Mouse (Mus musculus): ENCODE measurements around the gene Gm49378. TPM values are rescaled to one million over a fixed set of nuclear protein-coding genes. Genes with fewer than 3 reads are reported as not detected.

Gm49378 gene
- total RNA-seq, 2 experiments from 2014 or later: 1.5 to 8.5 TPM

DNA sequence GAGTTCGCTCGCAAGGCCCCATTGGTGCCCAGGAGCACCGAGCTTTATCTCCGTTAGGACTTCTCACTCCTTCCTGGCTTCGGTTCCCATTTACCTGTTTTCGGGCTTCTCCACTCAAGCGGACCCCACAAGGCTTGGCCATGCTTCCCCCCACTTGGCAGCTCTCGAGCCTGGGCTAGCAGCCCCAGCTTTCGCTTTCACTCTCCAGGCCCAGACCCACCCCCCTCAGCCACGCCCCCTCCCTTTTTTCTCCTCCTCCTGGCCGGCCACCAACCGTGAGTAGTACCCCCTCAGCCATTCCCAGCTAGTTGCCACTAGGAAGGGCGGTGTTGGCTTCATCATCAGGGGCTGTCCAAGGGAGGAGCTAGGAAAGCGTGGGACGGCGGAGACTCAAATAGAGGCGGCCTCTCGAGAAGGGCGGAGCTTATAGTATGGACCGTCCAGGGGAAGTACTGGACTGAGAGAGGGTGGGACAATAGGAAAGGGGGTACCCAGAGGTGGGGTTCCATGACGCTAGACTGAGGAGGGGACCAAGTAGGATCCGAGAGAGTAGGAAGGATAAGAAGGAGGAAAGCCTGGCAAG, 46.9 kb downstream of the Gm49378 start, which contains the start of gene Psme2:
Gene Psme2, minus strand, starts transcription at position 366 of the 583 bp plus-strand sequence.
- peak; percentile 72 for ATAC-seq (replicated peaks; ENCODE audit: poor library complexity)

DNA sequence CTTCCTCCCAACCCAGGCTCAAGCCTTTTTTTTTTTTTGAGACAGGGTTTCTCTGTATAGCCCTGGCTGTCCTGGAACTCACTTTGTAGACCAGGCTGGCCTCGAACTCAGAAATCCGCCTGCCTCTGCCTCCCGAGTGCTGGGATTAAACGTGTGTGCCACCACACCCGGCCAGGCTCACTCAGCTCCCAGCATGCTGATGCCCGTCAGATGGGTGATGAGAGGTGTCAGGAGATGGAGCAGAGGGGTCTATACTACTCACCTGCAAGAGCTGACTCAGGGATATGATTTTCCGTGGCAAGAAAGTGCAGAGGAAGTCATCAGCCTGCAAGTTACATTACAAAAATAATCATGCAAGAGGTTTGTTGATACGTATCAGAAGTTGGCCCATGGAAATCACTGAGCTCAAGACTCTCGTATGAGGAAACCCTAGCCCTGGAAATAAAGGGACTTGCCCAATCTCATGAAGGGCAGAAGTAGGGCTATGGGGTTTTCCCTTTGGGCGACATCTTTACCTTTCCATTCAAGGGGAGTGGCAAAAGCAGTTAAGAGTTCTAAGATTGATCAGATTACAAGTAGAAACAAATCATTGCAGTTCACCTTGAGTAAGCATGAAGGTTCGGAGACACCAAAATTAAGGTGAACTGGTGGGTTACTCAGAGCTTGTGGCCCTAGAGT, 47.8 kb downstream of the Gm49378 start:
- ATAC-seq (replicated peaks; ENCODE audit: poor library complexity): no peak

DNA sequence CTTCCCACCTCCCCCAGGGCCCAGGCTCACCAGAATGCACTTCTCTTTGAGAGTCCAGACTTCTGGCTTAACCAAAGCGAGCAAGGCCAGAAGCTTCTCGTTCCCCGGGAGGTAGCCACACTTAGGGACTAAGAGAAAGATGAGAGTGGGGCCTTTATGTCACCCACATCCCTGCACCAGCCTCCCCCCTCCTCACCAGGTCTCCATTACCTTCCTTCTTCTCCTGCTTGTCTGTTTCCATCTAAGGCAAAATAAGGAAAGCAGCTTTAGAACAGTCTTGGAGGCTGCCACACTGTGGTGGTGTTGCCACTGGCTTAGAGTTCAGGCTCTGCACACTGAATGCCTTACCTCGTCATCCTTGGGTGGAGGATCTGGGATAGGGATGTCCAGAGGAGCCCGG, 48.4 kb downstream of the Gm49378 start:
- ATAC-seq (replicated peaks; ENCODE audit: poor library complexity): no peak

DNA sequence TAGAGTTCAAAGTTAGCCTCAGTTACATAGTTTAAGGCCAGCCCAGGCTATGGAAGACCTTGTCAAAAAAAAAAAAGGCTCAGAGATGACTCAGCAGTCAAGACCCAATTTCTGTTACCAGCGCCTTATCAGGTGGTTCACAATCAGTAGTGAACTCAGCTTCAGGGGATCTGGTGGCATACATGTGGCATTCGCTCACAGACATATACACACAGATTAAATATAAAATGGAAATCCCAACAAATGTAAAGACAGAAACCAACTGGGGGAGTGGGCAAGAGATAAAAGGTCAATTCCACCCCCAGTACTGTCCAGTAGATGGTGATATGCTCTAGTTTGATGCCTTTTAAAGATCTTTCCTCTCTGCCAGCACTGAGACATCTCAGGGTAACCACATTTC, 51.5 kb downstream of the Gm49378 start:
- peak; percentile 36 for ATAC-seq (replicated peaks; ENCODE audit: poor library complexity)

DNA sequence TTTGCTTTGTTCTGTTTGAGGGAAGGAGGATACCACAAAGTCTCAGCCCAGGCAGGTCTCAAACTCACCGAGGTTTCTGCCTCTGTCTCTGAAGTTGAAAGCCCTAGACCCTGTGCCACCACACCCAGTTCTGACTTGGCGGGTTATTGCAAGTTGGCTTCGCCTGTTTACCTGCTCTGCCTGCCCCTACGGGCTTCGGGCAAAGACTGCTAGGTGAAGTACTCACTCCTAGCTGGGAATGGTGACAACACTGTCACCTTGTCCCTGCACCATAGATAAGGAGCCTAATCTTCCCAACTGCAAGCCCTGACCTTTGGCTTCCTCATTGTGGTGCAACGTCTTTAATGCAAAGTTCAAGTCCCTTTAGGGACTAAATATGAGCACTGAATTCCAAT, 52.1 kb downstream of the Gm49378 start:
- ATAC-seq (replicated peaks; ENCODE audit: poor library complexity): peak; percentile 10; the same call in 1 of the 2 replicates

DNA sequence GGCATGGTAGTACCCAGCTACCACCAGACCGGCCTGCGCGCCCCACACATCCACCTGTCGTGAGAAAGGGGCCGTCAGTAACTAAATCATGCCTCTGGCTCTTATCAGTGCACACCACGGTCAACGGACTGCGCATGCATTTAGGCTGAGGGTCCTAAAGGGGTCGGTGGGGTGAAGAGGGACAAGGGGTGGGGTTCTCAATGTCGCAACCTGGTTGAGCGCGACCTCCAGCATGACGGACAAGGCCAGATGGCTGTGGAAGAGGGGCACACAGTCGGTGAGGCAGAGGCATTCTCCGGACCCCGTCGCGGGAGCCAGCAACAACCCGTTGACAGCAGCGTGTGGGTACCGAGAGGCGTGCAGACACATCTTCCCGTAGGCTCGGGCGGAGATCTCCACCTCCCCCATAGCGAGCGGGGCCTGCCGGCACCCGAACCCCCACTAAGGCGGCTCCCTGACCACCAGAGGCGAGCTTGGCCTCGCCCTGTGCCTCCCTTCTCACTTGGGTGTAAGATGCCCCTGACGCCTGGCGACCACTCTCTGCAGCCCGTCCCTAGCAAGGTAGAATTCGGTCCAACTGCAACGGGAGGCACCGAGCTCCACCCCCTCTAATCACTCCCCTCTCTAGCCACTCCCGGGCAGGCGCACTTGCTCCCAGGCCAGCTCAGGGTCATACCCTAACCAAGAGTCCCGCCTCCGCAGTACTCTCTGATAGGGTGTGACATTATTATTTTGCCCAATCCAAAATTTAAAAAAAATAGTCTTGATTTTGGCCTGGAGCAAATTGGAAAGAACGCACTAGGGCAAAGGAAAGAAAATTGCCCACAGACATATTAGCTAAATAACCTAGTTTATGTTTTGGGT, 52.8 kb downstream of the Gm49378 start, which contains the start of gene Emc9:
Gene Emc9, minus strand, starts transcription at position 601 of the 864 bp plus-strand sequence.
- peak; percentile 83 for ATAC-seq (replicated peaks; ENCODE audit: poor library complexity)

DNA sequence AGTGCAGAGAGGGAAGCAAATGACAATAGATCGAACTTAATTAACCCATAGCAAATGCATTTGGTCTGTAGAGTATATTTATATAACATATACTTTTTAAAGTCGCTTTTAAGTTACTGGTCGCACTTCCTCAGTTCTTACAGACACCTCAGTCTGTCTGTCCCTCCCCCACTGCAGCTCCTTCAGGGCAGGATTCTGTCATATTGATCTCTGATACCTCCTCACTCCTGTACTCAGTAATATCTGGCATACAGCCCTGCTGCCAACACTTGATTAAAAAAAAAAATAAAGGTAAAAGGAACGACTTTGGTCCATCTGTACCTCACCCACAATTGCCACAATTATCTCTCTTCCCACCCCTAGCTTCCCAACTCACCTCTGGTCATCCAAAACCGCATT, 53.4 kb downstream of the Gm49378 start:
- no peak for ATAC-seq (replicated peaks; ENCODE audit: poor library complexity)

DNA sequence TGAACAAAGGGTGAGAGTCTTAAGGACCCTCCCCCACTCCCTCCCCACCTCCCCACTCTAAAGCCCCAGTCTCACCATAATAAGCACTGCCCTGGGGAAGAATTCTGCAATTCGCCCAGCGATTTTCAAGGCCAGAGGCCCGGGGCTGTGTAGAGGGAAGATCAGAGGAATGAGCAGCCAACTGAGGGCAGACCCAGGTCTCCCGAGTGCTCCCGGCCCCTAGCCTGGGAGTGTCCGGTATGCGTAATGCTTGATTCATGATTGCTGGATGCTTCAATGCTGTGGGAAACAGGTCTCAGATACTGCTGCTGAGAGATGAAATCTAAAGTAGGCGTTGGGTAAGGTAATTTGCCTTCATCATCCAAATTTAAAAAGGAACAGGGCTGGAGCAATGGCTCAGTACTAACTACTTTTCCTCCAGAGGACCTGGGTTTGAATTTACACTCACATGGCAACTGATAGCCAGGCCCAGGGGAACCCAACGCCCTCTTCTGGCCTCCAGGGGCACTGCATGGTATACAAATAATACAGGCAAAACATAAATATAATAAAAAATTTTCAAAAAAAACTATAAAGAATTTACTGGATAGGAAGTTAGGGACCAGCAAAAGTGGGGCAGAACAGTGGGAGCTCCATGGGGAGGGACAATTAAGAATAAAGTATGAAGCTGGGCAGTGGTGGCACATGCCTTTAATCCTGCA, 55.6 kb downstream of the Gm49378 start:
- no peak for ATAC-seq (replicated peaks; ENCODE audit: poor library complexity)

DNA sequence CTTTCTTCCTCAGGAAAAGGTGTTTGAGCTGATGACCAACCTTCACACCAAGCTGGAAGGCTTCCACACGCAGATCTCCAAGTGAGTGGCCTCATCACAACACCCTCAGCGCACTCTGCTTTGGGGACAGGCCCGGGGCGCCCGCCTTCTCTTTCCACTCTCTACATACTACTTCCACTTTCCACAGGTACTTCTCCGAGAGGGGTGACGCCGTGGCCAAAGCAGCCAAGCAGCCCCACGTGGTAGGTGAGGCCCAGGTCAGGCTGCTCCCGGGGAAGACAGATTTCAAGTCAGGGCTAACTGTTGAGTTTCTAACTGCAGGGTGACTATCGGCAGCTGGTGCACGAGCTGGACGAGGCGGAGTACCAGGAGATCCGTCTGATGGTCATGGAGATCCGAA, 57.0 kb downstream of the Gm49378 start:
- no peak for ATAC-seq (replicated peaks; ENCODE audit: poor library complexity)

DNA sequence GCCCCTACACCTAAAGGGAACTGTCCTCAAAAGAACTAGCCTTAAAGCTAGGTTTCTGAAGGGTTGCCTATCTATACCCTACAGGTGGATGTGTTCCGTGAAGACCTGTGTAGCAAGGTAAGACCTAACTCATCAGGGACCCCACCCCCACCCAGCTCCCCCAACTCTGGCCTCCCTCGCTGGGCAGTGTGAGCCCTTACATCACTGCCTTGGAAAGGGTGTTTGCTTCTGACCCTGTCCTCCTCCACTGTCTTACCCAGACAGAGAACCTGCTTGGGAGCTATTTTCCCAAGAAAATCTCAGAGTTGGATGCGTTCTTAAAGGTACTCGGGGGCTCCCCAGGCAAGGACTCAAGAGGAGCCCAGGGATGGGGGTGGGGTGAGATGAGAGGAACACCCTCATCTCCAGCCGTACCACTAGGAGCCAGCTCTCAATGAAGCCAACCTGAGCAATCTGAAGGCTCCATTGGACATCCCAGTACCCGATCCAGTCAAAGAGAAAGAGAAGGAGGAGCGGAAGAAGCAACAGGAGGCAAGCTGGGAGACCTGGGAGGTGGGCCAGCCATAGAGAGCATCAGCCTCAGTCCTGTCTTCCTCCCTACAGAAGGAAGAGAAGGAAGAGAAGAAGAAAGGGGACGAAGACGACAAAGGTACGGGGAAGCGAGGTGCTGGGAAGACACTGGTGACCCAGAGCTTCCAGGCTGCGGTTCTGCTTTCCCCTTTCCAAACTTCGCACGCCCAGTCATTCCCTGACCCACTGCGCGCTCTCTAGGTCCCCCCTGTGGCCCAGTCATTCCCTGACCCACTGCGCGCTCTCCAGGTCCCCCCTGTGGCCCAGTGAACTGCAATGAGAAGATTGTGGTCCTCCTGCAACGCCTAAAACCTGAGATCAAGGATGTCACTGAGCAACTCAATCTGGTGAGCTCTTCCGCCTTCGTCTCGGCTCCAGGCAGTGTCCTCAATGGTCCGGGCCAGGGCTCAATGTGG, 57.9 kb downstream of the Gm49378 start:
- ATAC-seq (replicated peaks; ENCODE audit: poor library complexity): no peak

Other genes starting within 250 kb of the Gm49378 start
Only the 30 nearest of the 34 such genes appear.
- 38.9 and 48.0 TPM in 2 replicates for gene Dhrs4, start 159.1 kb downstream of the Gm49378 start, total RNA-seq (2015)
- 58.8 and 67.3 TPM in 2 replicates for gene Dhrs4, start 159.1 kb downstream of the Gm49378 start, total RNA-seq (2017)
- 0.05 and 0.15 TPM in 2 replicates for gene Carmil3, start 147.2 kb downstream of the Gm49378 start, total RNA-seq (2015)
- gene Carmil3, start 147.2 kb downstream of the Gm49378 start, total RNA-seq (2017): not detected in 2 replicates
- not detected in 2 replicates for gene Cpne6, start 127.5 kb downstream of the Gm49378 start, total RNA-seq (2015)
- gene Cpne6, start 127.5 kb downstream of the Gm49378 start, total RNA-seq (2017): not detected in 2 replicates
- not detected in 2 replicates for gene Nrl, start 112.9 kb downstream of the Gm49378 start, total RNA-seq (2015)
- not detected in 2 replicates for gene Nrl, start 112.9 kb downstream of the Gm49378 start, total RNA-seq (2017)
- gene Pck2, start 97.6 kb downstream of the Gm49378 start, total RNA-seq (2015): 17.6 and 18.9 TPM in 2 replicates
- 32.5 and 44.3 TPM in 2 replicates for gene Pck2, start 97.6 kb downstream of the Gm49378 start, total RNA-seq (2017)
- 32.6 and 45.9 TPM in 2 replicates for gene Dcaf11, start 77.9 kb downstream of the Gm49378 start, total RNA-seq (2015)
- gene Dcaf11, start 77.9 kb downstream of the Gm49378 start, total RNA-seq (2017): 61.1 and 69.1 TPM in 2 replicates
- gene A730061H03Rik, start 77.5 kb downstream of the Gm49378 start, total RNA-seq (2015): 1.5 and 4.6 TPM in 2 replicates
- 3.3 and 8.2 TPM in 2 replicates for gene A730061H03Rik, start 77.5 kb downstream of the Gm49378 start, total RNA-seq (2017)
- 0.81 TPM in 1 of 2 replicates, not detected in the other for gene Fitm1, start 62.3 kb downstream of the Gm49378 start, total RNA-seq (2015)
- 0.20 and 1.00 TPM in 2 replicates for gene Fitm1, start 62.3 kb downstream of the Gm49378 start, total RNA-seq (2017)
- gene Psme1, start 59.8 kb downstream of the Gm49378 start, total RNA-seq (2015): 899 and 931 TPM in 2 replicates
- 334 and 421 TPM in 2 replicates for gene Psme1, start 59.8 kb downstream of the Gm49378 start, total RNA-seq (2017)
- 5.1 and 5.5 TPM in 2 replicates for gene Emc9, start 52.6 kb downstream of the Gm49378 start, total RNA-seq (2015)
- 6.9 and 9.7 TPM in 2 replicates for gene Emc9, start 52.6 kb downstream of the Gm49378 start, total RNA-seq (2017)
- 374 and 388 TPM in 2 replicates for gene Psme2, start 46.8 kb downstream of the Gm49378 start, total RNA-seq (2015)
- 269 and 370 TPM in 2 replicates for gene Psme2, start 46.8 kb downstream of the Gm49378 start, total RNA-seq (2017)
- 23.5 and 34.4 TPM in 2 replicates for gene Rnf31, start 46.2 kb downstream of the Gm49378 start, total RNA-seq (2015)
- gene Rnf31, start 46.2 kb downstream of the Gm49378 start, total RNA-seq (2017): 10.5 and 11.3 TPM in 2 replicates
- gene Irf9, start 34.3 kb downstream of the Gm49378 start, total RNA-seq (2015): 20.6 and 24.8 TPM in 2 replicates
- 28.2 and 31.3 TPM in 2 replicates for gene Irf9, start 34.3 kb downstream of the Gm49378 start, total RNA-seq (2017)
- 3.5 and 9.5 TPM in 2 replicates for gene Rec8, start 19.9 kb downstream of the Gm49378 start, total RNA-seq (2015)
- 0.87 and 4.6 TPM in 2 replicates for gene Rec8, start 19.9 kb downstream of the Gm49378 start, total RNA-seq (2017)
- gene Ipo4, start 1.9 kb downstream of the Gm49378 start, total RNA-seq (2015): 28.3 and 31.0 TPM in 2 replicates
- 12.6 and 19.2 TPM in 2 replicates for gene Ipo4, start 1.9 kb downstream of the Gm49378 start, total RNA-seq (2017)
- 35.8 and 39.1 TPM in 2 replicates for gene Tm9sf1, start 5.9 kb upstream of the Gm49378 start, total RNA-seq (2015)
- gene Tm9sf1, start 5.9 kb upstream of the Gm49378 start, total RNA-seq (2017): 47.3 and 56.1 TPM in 2 replicates
- 0.37 and 0.62 TPM in 2 replicates for gene Tssk4, start 12.3 kb upstream of the Gm49378 start, total RNA-seq (2015)
- gene Tssk4, start 12.3 kb upstream of the Gm49378 start, total RNA-seq (2017): 0.08 and 0.88 TPM in 2 replicates
- gene Mdp1, start 22.6 kb upstream of the Gm49378 start, total RNA-seq (2015): 19.3 and 21.4 TPM in 2 replicates
- 21.7 and 22.4 TPM in 2 replicates for gene Mdp1, start 22.6 kb upstream of the Gm49378 start, total RNA-seq (2017)
- gene Gmpr2, start 34.0 kb upstream of the Gm49378 start, total RNA-seq (2015): 29.4 and 36.0 TPM in 2 replicates
- 38.1 and 39.5 TPM in 2 replicates for gene Gmpr2, start 34.0 kb upstream of the Gm49378 start, total RNA-seq (2017)
- 491 and 506 TPM in 2 replicates for gene Nedd8, start 34.2 kb upstream of the Gm49378 start, total RNA-seq (2015)
- gene Nedd8, start 34.2 kb upstream of the Gm49378 start, total RNA-seq (2017): 258 and 288 TPM in 2 replicates
- gene Tinf2, start 43.9 kb upstream of the Gm49378 start, total RNA-seq (2015): 19.4 and 23.1 TPM in 2 replicates
- 17.7 and 26.3 TPM in 2 replicates for gene Tinf2, start 43.9 kb upstream of the Gm49378 start, total RNA-seq (2017)
- gene Tgm1, start 76.0 kb upstream of the Gm49378 start, total RNA-seq (2015): 0.35 and 0.61 TPM in 2 replicates
- gene Tgm1, start 76.0 kb upstream of the Gm49378 start, total RNA-seq (2017): 0.20 and 1.1 TPM in 2 replicates
- gene Rabggta, start 84.4 kb upstream of the Gm49378 start, total RNA-seq (2015): 8.7 and 14.0 TPM in 2 replicates
- 12.6 and 14.0 TPM in 2 replicates for gene Rabggta, start 84.4 kb upstream of the Gm49378 start, total RNA-seq (2017)
- 45.7 and 50.9 TPM in 2 replicates for gene Dhrs1, start 107.8 kb upstream of the Gm49378 start, total RNA-seq (2015)
- gene Dhrs1, start 107.8 kb upstream of the Gm49378 start, total RNA-seq (2017): 11.5 and 30.2 TPM in 2 replicates
- 25.6 and 26.5 TPM in 2 replicates for gene Nop9, start 107.8 kb upstream of the Gm49378 start, total RNA-seq (2015)
- gene Nop9, start 107.8 kb upstream of the Gm49378 start, total RNA-seq (2017): 27.8 and 32.2 TPM in 2 replicates
- gene Cideb, start 120.6 kb upstream of the Gm49378 start, total RNA-seq (2015): 0.20 and 0.77 TPM in 2 replicates
- gene Cideb, start 120.6 kb upstream of the Gm49378 start, total RNA-seq (2017): 0.51 TPM in 1 of 2 replicates, not detected in the other
- gene Ltb4r2, start 123.5 kb upstream of the Gm49378 start, total RNA-seq (2015): 0.39 and 0.44 TPM in 2 replicates
- gene Ltb4r2, start 123.5 kb upstream of the Gm49378 start, total RNA-seq (2017): 0.47 and 0.62 TPM in 2 replicates
- 18.5 and 19.9 TPM in 2 replicates for gene Ltb4r1, start 128.1 kb upstream of the Gm49378 start, total RNA-seq (2015)
- gene Ltb4r1, start 128.1 kb upstream of the Gm49378 start, total RNA-seq (2017): 31.4 and 42.4 TPM in 2 replicates
- 0.05 TPM in 1 of 2 replicates, not detected in the other for gene Adcy4, start 146.2 kb upstream of the Gm49378 start, total RNA-seq (2015)
- gene Adcy4, start 146.2 kb upstream of the Gm49378 start, total RNA-seq (2017): not detected in 2 replicates
- gene Ripk3, start 151.0 kb upstream of the Gm49378 start, total RNA-seq (2015): 116 and 152 TPM in 2 replicates
- gene Ripk3, start 151.0 kb upstream of the Gm49378 start, total RNA-seq (2017): 25.3 and 49.9 TPM in 2 replicates

All from megakaryocyte progenitor cell, adult 5-6 weeks (primary cell).